Mouse (Mus musculus): ENCODE measurements around the gene Lrrc45.
"Not testable (repeated sequence)": the region's sequence is repeated elsewhere in the genome, so short reads cannot be mapped to it uniquely, and the experiment has no call there.

Gene Lrrc45

GRCm38 (mm10) chr11:120713580-120714518 is at the start of gene Lrrc45, which contains the start of gene Cenpx:
TSS of gene Lrrc45 (plus strand) at chr11:120713925.
TSS of gene Cenpx (minus strand) at chr11:120713738.
- DNase-seq, result peak; percentile 95 to 97

GRCm38 (mm10) chr11:120665406-120665805 is 48.3 kb upstream of the Lrrc45 start:
- no peak for DNase-seq

GRCm38 (mm10) chr11:120666617-120667016 is 47.1 kb upstream of the Lrrc45 start:
- no peak for DNase-seq

- peak; percentile 87 to 94 for DNase-seq
These were observed 40.8 kb upstream of the Lrrc45 start, which contains the start of gene Aspscr1 for GRCm38 (mm10) chr11:120672687-120673593. TSS of gene Aspscr1 (plus strand) at chr11:120672973.

GRCm38 (mm10) chr11:120673594-120674122 is 40.1 kb upstream of the Lrrc45 start:
- DNase-seq, result no peak

GRCm38 (mm10) chr11:120675875-120676274 is 37.9 kb upstream of the Lrrc45 start:
- DNase-seq, result not testable (repeated sequence)

- DNase-seq, result no peak
These were observed 36.8 kb upstream of the Lrrc45 start for GRCm38 (mm10) chr11:120676951-120677350.

GRCm38 (mm10) chr11:120679909-120680308 is 33.8 kb upstream of the Lrrc45 start:
- no peak for DNase-seq

- no peak for DNase-seq
These were observed 31.0 kb upstream of the Lrrc45 start for GRCm38 (mm10) chr11:120682683-120683082.

- DNase-seq, result no peak
These were observed 30.2 kb upstream of the Lrrc45 start for GRCm38 (mm10) chr11:120683536-120683935.

- no peak for DNase-seq
These were observed 29.6 kb upstream of the Lrrc45 start for GRCm38 (mm10) chr11:120684086-120684485.

- DNase-seq, result no peak
These were observed 29.1 kb upstream of the Lrrc45 start for GRCm38 (mm10) chr11:120684660-120685059.

- DNase-seq, result no peak
These were observed 27.0 kb upstream of the Lrrc45 start for GRCm38 (mm10) chr11:120686650-120687272.

- DNase-seq, result no peak
These were observed 24.4 kb upstream of the Lrrc45 start for GRCm38 (mm10) chr11:120689365-120689764.

GRCm38 (mm10) chr11:120692471-120693011 is 21.2 kb upstream of the Lrrc45 start:
- DNase-seq, result no peak

GRCm38 (mm10) chr11:120693461-120693860 is 20.3 kb upstream of the Lrrc45 start:
- DNase-seq, result no peak

- DNase-seq, result no peak
These were observed 18.5 kb upstream of the Lrrc45 start for GRCm38 (mm10) chr11:120695184-120695583.

GRCm38 (mm10) chr11:120695641-120696040 is 18.1 kb upstream of the Lrrc45 start:
- DNase-seq, result no peak

GRCm38 (mm10) chr11:120696568-120696967 is 17.2 kb upstream of the Lrrc45 start:
- DNase-seq, result no peak

- DNase-seq, result no peak
These were observed 16.0 kb upstream of the Lrrc45 start for GRCm38 (mm10) chr11:120697741-120698140.

GRCm38 (mm10) chr11:120703696-120704454 is 9.8 kb upstream of the Lrrc45 start:
- no peak for DNase-seq

All from cerebellum, postnatal 36 days (tissue).